Mouse (Mus musculus) neural tube, embryonic 12.5 days (tissue): ENCODE results near the gene Cxcl16. TPM values are rescaled to one million over a fixed set of nuclear protein-coding genes. Genes with fewer than 3 reads are reported as not detected.
"Not testable (repeated sequence)": the region's sequence is repeated elsewhere in the genome, so short reads cannot be mapped to it uniquely, and the experiment has no call there.

Source experiments
- ATAC-seq: fragments of 200-750 bp; cut with Nextera tagmentation; 2 replicates; pipeline ENCODE4 v1.8.0; 2017; ENCODE audit warnings: low read depth, mild to moderate bottlenecking, moderate TSS enrichment, moderate library complexity; ENCODE audit not compliant: low FRiP score
- H3K27ac ChIP-seq: fragments of 300-500 bp; sonication (generic); 2 replicates; pipeline ENCODE4 v1.5.1; 2016
- H3K27me3 ChIP-seq: fragments of 300-500 bp; sonication (generic); replicated peaks from 2 replicates; pipeline ENCODE4 v1.6.1; 2016; ENCODE audit warnings: mild to moderate bottlenecking
- H3K36me3 ChIP-seq: fragments of 300-500 bp; sonication (generic); 2 replicates; pipeline ENCODE4 v1.6.1; 2016; ENCODE audit warnings: mild to moderate bottlenecking
- H3K4me1 ChIP-seq: fragments of 300-500 bp; sonication (generic); 2 replicates; pipeline ENCODE4 v1.6.1; 2016
- H3K4me2 ChIP-seq: fragments of 300-500 bp; sonication (generic); replicated peaks from 2 replicates; pipeline ENCODE4 v1.6.1; 2016; ENCODE audit warnings: mild to moderate bottlenecking
- H3K4me3 ChIP-seq: fragments of 300-500 bp; sonication (generic); 2 replicates; pipeline ENCODE4 v1.5.1; 2016
- H3K9ac ChIP-seq: fragments of 300-500 bp; sonication (generic); 2 replicates; pipeline ENCODE4 v1.6.1; 2016; ENCODE audit warnings: mild to moderate bottlenecking
- H3K9me3 ChIP-seq: fragments of 300-500 bp; sonication (generic); 2 replicates; pipeline ENCODE4 v1.6.1; 2016; ENCODE audit warnings: mild to moderate bottlenecking
- WGBS: fragments of 180-500 bp; shearing (Covaris S2); methylation state at CpG from one replicate; pipeline ENCODE4 v1.1.7; 2016; 5-methylcytosine and 5-hydroxymethylcytosine counted together
- polyA plus RNA-seq: library from polyadenylated mRNA; unstranded; fragments of >200 nt; fragmentation: Nextera tagmentation; extraction: Ambion mirVana; gene quantifications from 2 replicates; pipeline ENCODE4 v1.2.1, GENCODE M21; 2016

Cxcl16 gene
- polyA plus RNA-seq, 1 experiment from 2014 or later, result 3.9 TPM

- not testable (repeated sequence) for ATAC-seq, H3K27ac ChIP-seq, H3K9me3 ChIP-seq, H3K4me3 ChIP-seq, H3K36me3 ChIP-seq, H3K4me2 ChIP-seq, H3K9ac ChIP-seq, H3K27me3 ChIP-seq, H3K4me1 ChIP-seq
- 88% methylated on average over 5 of the region's 5 CpGs for WGBS
These were observed 13.5 kb upstream of the Cxcl16 start for GRCm38 (mm10) chr11:70473291-70473690.

- no peaks in the 10 kb centered on the region for H3K9me3 ChIP-seq
- no peak overlapping the region for H3K4me2 ChIP-seq
These were observed 12.9 kb upstream of the Cxcl16 start for GRCm38 (mm10) chr11:70472716-70473115.

GRCm38 (mm10) chr11:70469764-70470163 lies 10.0 kb upstream of the Cxcl16 start:
- ATAC-seq, result no peak
- Histone ChIP-seq H3K4me3 (no peak overlapping the region), H3K4me1 (peaks cover 12% of the 10 kb centered on the region), H3K27me3 (peaks cover 22% of the 10 kb centered on the region), H3K27ac (no peak overlapping the region), H3K4me2 (no peak overlapping the region), H3K9ac (no peak overlapping the region), H3K9me3 (no peaks in the 10 kb centered on the region), H3K36me3 (no peaks in the 10 kb centered on the region)
- 86% methylated on average over 3 of the region's 3 CpGs for WGBS

More at GRCm38 (mm10) chr11:70472716-70473115, 12.9 kb upstream of the Cxcl16 start:
- Histone ChIP-seq H3K9ac (no peak overlapping the region), H3K27me3 (no peaks in the 10 kb centered on the region), H3K36me3 (no peaks in the 10 kb centered on the region), H3K27ac (no peak overlapping the region), H3K4me3 (no peak overlapping the region), H3K4me1 (no peaks in the 10 kb centered on the region)
- ATAC-seq, result no peak

- no peak overlapping the region for H3K4me3 ChIP-seq
- ATAC-seq, result no peak
- H3K4me2 ChIP-seq, result no peak overlapping the region
- no peak overlapping the region for H3K27ac ChIP-seq
- no peaks in the 10 kb centered on the region for H3K9me3 ChIP-seq
- H3K9ac ChIP-seq, result no peak overlapping the region
- WGBS, result 88% methylated on average over 5 of the region's 5 CpGs
- peaks cover 12% of the 10 kb centered on the region for H3K4me1 ChIP-seq
- H3K36me3 ChIP-seq, result no peaks in the 10 kb centered on the region
- H3K27me3 ChIP-seq, result peaks cover 34% of the 10 kb centered on the region
These were observed 8.3 kb upstream of the Cxcl16 start for GRCm38 (mm10) chr11:70467902-70468619.

- 18% methylated on average over 23 of the region's 23 CpGs for WGBS
- no peak for ATAC-seq
- H3K27ac ChIP-seq, result no peak overlapping the region
- H3K4me1 ChIP-seq, result peaks cover 12% of the 10 kb centered on the region
- 0 out of 2 replicates have a peak overlapping the region, but pooled peaks have one; percentile 29 for H3K9ac ChIP-seq
- H3K4me3 ChIP-seq, result peak overlapping the region; percentile 9; the same call in 1 of the 2 replicates
- 0 out of 2 replicates have a peak, but pooled peaks cover 3% of the 10 kb centered on the region for H3K9me3 ChIP-seq
- peaks cover 45% of the 10 kb centered on the region for H3K27me3 ChIP-seq
- peak overlapping the region; percentile 47 for H3K4me2 ChIP-seq
- no peaks in the 10 kb centered on the region for H3K36me3 ChIP-seq
These were observed 6.0 kb upstream of the Cxcl16 start for GRCm38 (mm10) chr11:70465824-70466223.

GRCm38 (mm10) chr11:70465211-70465610 lies 5.4 kb upstream of the Cxcl16 start:
- no peak for ATAC-seq
- 26% methylated on average over 16 of the region's 16 CpGs for WGBS
- peaks cover 51% of the 10 kb centered on the region for H3K27me3 ChIP-seq
- 0 out of 2 replicates have a peak, but pooled peaks cover 3% of the 10 kb centered on the region for H3K9me3 ChIP-seq
- no peak overlapping the region for H3K27ac ChIP-seq
- 0 out of 2 replicates have a peak overlapping the region, but pooled peaks have one; percentile 29 for H3K9ac ChIP-seq
- peak overlapping the region; percentile 47 for H3K4me2 ChIP-seq
- H3K4me1 ChIP-seq, result peaks cover 12% of the 10 kb centered on the region
- no peak overlapping the region for H3K4me3 ChIP-seq
- H3K36me3 ChIP-seq, result no peaks in the 10 kb centered on the region

GRCm38 (mm10) chr11:70463970-70464369 lies 4.2 kb upstream of the Cxcl16 start:
- no peaks in the 10 kb centered on the region for H3K36me3 ChIP-seq
- peaks cover 19% of the 10 kb centered on the region for H3K4me1 ChIP-seq
- H3K9ac ChIP-seq, result no peak overlapping the region
- WGBS, result 79% methylated on average over 5 of the region's 5 CpGs
- H3K27ac ChIP-seq, result no peak overlapping the region
- H3K27me3 ChIP-seq, result peaks cover 63% of the 10 kb centered on the region
- H3K9me3 ChIP-seq, result 0 out of 2 replicates have a peak, but pooled peaks cover 3% of the 10 kb centered on the region
- no peak overlapping the region for H3K4me3 ChIP-seq
- H3K4me2 ChIP-seq, result no peak overlapping the region
- ATAC-seq, result no peak

- H3K4me1 ChIP-seq, result peaks cover 10% of the 10 kb centered on the region; the same call in 1 of the 2 replicates
- WGBS, result 20% methylated on average over 32 of the region's 32 CpGs
- H3K9ac ChIP-seq, result peak within 1 kb of the TSS; percentile 48; the same call in 1 of the 2 replicates
- peaks cover 39% of the 10 kb centered on the region for H3K27me3 ChIP-seq
- peak within 1 kb of the TSS; percentile 78 for H3K4me2 ChIP-seq
- H3K36me3 ChIP-seq, result no peaks in the 10 kb centered on the region
- 0 out of 2 replicates have a peak, but pooled peaks cover 3% of the 10 kb centered on the region for H3K9me3 ChIP-seq
- no peak within 1 kb of the TSS for H3K27ac ChIP-seq
- H3K4me3 ChIP-seq, result peak within 1 kb of the TSS; percentile 39
- no peak for ATAC-seq
These were observed 840 bp downstream of the Cxcl16 start, which contains the start of gene Zmynd15 for GRCm38 (mm10) chr11:70458688-70459600. TSS of gene Zmynd15 (plus strand) at chr11:70459433.

GRCm38 (mm10) chr11:70453261-70454044 lies 6.3 kb downstream of the Cxcl16 start:
- ATAC-seq, result no peak
- Histone ChIP-seq H3K4me2 (0 out of 2 replicates have a peak overlapping the region, but pooled peaks have one; percentile 70), H3K9ac (no peak overlapping the region), H3K4me1 (peaks cover 17% of the 10 kb centered on the region), H3K36me3 (0 out of 2 replicates have a peak, but pooled peaks cover 3% of the 10 kb centered on the region), H3K27ac (no peak overlapping the region), H3K4me3 (no peak overlapping the region), H3K9me3 (no peaks in the 10 kb centered on the region), H3K27me3 (peaks cover under 1% of the 10 kb centered on the region)
- WGBS, result 91% methylated on average over 9 of the region's 9 CpGs

GRCm38 (mm10) chr11:70451797-70452498 lies 7.8 kb downstream of the Cxcl16 start, which contains the start of gene Med11:
TSS of gene Med11 (plus strand) at chr11:70451919.
- Histone ChIP-seq H3K4me2 (peak within 1 kb of the TSS; percentile 70), H3K4me1 (peaks cover 17% of the 10 kb centered on the region), H3K9ac (peak within 1 kb of the TSS; percentile 71), H3K27ac (peak within 1 kb of the TSS; percentile 92), H3K4me3 (peak within 1 kb of the TSS; percentile 72), H3K27me3 (no peaks in the 10 kb centered on the region), H3K36me3 (0 out of 2 replicates have a peak, but pooled peaks cover 3% of the 10 kb centered on the region), H3K9me3 (no peaks in the 10 kb centered on the region)
- ATAC-seq, result peak; percentile 94
- WGBS, result under 1% methylated on average over 46 of the region's 46 CpGs

- Histone ChIP-seq H3K4me2 (no peak overlapping the region), H3K9me3 (no peaks in the 10 kb centered on the region), H3K27me3 (no peaks in the 10 kb centered on the region), H3K36me3 (0 out of 2 replicates have a peak, but pooled peaks cover 3% of the 10 kb centered on the region), H3K4me1 (peaks cover 17% of the 10 kb centered on the region), H3K4me3 (no peak overlapping the region), H3K27ac (no peak overlapping the region), H3K9ac (no peak overlapping the region)
- no peak for ATAC-seq
- WGBS, result 79% methylated on average over 2 of the region's 2 CpGs
These were observed 8.9 kb downstream of the Cxcl16 start for GRCm38 (mm10) chr11:70450926-70451325.
